Mouse (Mus musculus): ENCODE results near the gene Tiam1.
A peak's percentile ranks its signal among the peaks of the same experiment; 100 is the strongest.

The Tiam1 gene

DNA sequence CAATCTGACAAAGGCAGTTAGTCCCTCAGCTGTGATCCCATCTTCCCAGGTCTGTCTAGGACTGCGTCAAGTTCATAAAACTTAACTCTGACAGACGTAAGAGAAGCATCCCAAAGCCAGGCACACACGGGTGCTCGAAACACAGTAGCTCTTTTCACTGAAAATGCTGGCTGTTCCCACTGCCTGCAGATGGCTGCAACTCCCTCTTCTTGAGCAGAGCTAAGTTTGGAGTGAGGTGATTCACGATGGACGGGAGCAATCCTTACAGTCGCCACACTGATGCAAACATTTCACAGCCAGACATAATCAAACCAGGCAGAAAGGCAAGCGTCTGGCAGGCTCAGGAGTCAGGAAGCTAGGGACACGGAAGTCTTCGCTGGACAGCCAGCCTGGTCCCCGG lies 91.2 kb downstream of the Tiam1 start:
- DNase-seq (ENCODE audit: low read depth, low spot score), result no peak

DNA sequence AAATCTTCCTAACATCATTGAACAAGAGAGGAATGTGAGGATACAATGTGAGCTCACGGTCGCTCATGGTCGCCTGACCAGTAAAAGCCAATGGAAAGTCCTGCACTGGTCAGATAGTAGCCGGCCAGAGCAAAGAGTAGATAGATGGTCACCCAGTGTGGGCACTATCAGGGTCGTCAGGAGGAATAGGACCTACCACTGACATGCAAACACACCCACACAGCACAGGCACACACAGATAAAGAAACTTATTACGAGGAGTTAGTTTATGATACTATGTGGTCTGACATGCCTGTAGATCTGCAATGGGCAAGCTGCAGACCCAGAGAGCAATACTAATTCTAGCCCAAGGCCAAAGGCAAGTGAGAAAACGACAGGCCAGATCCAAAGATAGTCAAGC lies 92.5 kb downstream of the Tiam1 start:
- DNase-seq (ENCODE audit: low read depth, low spot score), result no peak

DNA sequence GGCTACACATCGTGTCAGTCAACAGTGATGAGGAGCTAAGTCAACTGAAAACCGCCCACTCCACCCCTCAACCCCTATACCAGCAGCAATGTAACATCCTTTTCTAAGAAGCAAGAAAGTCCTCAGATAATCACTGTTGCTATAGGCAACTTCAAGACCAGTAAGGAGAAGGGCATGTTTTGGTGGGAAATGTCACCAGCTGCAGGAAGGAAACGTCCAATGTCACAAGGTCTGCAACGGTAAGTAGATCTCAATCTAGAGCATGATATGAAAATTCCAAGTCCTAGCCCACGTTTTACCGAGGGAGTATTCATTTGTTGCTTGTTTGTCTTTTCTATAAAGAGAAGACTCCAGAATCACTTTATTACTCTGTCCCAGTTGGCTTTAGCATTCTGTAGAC lies 95.7 kb downstream of the Tiam1 start:
- no peak for DNase-seq (ENCODE audit: low read depth, low spot score)

DNA sequence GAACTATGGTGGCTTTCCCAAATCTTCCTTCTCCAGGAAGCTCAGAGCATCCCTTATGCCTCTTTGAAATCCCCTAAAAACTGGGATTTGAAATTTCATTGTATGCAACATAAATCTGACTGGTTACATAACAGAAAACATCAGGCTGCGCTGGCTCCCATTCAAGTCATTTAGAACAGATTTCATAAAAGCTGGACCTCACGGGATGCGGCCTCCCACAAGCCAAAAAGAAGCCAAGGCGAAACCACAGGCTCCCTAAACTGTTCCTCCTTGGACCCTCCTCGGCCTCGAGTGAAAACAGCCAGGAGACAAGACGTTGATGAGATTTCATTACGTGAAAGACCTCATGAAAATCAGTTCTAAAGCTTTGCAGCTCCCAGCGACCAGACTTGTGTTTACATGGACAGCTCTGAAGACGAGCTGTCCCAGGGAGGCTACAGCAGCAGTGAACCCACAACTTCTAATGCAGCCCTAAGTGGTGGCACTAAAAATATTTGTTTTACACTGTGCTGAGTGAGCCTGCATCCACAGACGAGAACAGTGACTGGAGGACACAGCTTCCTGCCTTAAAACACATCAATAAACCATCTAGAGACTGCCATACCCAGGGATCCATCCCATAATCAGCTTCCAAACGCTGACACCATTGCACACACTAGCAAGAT lies 96.9 kb downstream of the Tiam1 start:
- DNase-seq (ENCODE audit: low read depth, low spot score), result no peak

DNA sequence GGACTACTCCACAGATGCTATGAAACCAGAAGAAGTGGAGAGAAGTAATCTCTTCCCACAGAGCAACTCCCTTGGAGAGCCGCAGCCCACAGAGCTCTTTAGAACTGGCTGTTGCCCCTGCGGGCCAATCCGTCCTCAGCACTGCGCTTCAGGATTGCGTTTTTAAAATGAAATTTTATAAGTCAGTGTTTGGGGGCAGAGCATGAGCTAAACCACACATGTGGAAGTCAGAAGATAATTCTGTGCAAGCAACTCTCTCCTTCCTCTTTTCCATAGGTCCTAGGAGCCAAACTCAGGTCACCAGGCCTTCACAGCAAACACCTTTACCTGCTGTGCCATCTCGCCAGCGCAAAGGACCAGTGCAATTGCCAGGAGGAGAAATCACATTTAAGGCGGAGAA lies 98.0 kb downstream of the Tiam1 start:
- no peak for DNase-seq (ENCODE audit: low read depth, low spot score)

DNA sequence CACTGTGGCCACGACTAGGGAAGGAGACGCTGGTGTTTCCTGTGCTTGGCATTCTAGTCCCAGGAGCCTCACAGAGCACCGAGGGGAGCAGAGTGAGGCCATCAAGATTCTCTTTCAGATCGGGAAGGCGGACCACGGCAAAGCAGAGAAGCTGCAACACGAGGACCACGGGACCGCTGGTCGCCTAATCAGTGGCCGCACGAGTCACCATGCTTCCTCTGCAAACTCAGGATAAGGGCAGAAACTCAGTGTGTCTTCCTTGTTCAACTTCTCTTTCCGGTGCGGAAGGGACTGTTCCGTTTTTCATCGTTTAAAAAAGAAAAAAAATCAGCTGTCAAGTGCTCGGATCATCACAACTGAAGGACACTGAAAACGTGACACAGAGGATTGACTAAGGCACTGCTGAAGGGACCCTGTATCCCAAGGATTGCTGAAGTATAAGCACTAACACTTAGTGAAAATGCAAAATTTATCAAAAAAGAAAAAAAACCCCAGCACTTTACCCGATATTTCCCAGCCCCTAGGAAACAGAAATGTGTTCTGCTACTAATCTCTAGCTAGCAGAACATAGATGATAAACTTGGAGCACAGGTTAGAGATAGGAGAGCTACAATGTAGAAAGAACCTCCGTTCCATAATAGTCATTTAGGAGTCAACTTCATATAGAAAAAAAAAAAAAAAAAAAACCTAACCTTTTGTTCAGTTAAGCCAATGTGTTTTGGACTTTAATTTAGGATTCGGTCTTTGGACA lies 99.4 kb downstream of the Tiam1 start:
- no peak for DNase-seq (ENCODE audit: low read depth, low spot score)

DNA sequence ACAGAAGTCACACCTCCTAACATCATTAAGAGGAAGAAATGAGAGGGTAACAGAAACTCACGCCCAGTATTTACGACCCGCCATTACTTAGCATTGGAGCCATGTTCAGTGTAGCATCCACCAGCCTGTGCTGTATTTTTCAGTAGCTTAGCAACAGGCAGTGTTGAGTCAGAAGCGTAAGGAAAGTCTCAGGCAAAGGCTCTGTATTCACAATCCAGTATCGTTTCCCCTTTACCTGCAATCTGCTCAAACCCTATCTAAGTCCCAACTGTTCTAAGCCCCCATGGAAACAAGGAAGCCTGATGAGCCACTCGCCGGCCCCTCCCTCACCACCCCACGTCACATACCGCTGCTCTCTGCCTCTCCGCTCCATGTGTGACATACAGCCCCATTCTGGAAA lies 100.7 kb downstream of the Tiam1 start:
- DNase-seq (ENCODE audit: low read depth, low spot score), result no peak

DNA sequence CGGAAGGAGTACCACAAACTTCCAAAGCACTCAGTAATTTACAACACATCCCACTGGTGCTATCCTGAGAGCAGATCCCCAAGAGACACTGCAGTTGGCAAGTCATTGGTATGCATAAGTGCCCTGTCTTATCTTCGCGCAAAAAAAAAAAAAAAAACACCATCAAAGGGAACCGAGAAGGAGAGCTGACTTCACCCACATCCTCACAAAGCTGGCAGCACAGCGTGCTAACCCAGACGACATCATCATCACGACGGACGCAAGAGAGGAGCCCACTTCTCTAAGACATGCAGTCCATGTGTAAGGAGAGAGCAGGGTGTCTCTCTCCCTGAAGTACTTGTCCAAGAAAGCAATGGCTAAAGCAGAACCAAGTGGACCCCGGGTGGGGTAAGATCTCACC lies 101.2 kb downstream of the Tiam1 start:
- DNase-seq (ENCODE audit: low read depth, low spot score), result no peak

DNA sequence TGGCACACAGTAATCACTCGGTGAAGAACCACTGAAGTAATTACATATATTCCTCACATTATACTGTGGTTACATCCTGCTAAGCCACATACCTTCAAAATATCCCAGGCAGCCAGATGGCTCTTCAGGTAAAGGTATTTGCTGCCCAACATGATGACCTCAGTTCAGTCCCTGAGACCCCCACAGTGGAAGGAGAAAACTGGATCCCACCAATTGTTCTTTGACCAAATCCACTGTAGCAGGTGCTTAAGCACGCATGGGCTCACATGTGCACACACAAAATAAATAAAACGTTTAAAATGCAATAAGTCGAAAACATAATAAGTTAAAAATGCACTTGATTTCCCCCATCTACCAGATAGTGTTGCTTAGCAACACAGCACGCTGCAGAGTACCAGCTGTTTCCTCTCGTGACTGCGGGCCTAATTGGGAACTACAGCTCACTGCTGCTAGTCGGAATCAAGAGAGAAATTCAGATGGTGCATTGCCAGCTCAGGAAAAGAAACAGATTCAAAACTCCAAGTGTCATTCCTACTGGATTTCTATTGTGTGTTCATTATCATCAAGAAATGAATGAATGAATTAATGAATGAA lies 102.7 kb downstream of the Tiam1 start:
- no peak for DNase-seq (ENCODE audit: low read depth, low spot score)

DNA sequence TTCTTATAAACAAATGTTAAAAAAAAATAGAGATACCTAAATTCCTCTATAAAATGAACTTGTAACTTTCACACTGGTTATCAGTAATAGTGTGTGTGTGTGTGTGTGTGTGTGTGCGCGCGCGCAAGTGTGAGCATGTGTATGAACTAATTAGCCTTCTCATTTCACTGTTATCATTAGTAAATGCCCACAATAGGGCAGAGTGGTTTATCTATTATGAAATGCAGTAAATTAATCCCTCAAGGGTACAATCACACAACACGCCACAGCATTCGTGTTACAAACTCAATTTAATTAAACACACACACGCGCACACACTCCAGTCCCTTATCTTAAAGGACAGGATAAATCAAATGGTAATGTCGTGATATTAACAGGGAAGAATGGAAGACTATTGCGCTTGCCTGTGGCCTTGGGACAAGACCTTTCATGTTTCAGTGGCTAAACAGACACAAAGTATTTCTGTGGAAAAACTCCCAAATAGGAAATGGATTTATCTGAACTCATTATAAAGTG lies 107.9 kb downstream of the Tiam1 start:
- no peak for DNase-seq (ENCODE audit: low read depth, low spot score)

DNA sequence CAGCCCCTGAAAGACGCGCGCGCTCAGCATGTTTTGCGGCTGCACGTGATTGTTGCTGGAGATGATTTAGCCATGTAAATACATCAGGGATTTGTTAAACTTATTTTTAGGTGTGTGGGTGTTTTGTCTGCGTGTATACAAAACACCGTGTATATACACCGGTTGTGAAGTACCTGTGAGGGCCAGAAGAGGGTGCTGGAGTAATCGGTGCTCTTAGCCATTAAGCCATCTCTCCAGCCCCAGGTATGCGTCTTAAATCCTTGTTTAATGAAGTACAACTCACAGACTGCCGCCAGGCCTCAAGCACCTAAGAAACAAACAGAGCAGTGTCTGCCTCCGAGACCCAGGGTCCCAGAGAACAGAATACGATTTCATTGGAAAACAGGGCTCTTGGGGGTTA lies 113.2 kb downstream of the Tiam1 start:
- DNase-seq (ENCODE audit: low read depth, low spot score), result peak; percentile 75

DNA sequence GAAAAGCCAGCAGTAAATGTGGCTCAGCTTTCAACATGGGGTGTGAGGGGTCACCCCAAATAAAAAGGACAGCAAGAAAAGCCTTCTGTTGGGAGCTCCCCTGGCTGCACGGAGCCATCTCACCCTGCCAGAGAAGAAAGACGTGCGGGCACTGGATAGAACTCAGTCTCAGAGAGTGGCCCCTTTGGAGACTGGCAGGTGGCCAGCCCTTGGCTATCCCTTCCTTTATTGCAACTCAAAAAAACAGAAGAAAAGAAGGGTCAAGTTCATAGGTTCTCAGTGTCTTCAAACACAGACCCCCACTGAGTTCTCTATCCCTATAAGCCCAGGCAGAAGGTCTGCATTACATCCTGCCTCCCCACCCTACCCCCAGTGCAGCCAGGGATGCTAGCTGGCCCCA lies 115.7 kb downstream of the Tiam1 start:
- DNase-seq (ENCODE audit: low read depth, low spot score), result no peak

DNA sequence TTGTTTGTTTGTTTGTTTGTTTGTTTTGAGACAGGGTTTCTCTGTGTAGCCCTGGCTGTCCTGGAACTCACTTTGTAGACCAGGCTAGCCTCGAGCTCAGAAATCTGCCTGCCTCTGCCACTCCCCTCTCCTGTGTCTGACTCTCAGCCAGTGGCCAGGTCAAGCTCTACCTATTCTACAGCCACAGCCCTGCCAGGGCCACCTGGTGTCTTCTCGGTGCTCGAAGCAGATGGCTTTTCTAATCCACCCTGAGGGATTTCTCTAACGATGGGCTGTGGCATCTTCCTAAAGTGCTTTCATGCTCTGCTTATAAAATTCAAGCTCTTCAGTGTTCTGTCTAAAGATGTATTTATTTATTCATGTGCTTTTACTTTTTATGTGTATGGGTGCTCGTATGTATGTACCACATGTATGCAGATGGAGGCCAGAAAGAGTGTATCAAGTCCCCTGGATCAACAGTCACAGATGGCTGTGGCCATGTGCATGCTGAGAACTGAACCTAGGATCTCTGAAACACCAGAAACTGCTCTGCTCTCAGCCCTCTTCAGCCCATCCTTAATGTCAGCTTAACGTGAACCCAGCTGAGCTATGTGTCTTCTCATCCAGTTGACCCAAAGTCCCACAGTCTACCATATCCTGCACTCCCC lies 117.9 kb downstream of the Tiam1 start:
- no peak for DNase-seq (ENCODE audit: low read depth, low spot score)

DNA sequence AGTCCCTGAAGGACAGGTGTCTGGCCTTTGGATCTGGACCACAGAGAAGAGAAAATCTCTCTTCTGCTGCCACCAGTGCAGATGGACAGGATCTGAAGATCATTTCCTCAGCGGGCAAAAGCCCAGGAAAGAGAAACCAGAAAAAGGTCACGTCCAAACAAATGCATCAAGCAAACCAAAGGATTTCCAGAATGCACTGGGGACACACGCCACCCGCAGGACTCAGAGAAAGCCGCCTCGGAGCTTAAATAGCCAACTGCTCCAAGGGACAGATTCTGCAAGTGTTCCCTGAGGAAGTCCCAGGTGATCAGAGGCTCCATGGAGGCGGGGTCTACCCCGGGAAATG lies 119.9 kb downstream of the Tiam1 start:
- DNase-seq (ENCODE audit: low read depth, low spot score), result no peak

DNA sequence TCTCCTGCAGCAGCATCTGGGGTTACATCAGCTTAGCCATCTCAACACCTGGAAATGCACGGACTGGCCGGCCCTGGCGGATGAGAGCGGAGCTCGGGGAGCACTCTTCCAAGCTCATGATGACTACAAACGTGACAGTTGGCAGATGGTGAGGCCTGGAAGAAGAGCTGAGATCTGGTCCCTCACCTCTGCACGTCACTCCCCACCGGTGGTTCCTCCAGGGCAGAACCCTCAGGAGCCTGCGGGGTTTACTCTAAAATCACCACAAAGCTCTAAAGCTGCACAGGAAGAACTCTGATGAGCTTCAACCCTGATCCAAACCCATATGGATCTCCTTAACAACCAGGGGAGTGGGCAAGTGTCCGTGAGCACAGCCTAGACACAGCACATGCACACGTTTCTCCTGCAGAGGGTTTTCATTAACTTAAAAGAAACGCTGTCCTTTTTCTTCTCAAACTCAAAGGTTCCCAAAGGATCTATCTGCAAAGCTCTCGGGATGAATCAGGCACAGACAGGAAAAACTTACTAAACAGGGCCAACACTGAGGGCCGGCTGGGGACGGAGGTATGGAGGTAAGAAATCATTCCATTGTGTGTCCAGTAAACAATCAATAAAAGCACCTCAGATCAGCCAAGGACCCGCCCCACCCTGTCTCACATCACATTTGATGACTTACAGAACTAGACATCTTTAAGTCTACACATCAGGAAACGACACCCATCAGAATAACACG lies 120.5 kb downstream of the Tiam1 start:
- DNase-seq (ENCODE audit: low read depth, low spot score), result no peak

DNA sequence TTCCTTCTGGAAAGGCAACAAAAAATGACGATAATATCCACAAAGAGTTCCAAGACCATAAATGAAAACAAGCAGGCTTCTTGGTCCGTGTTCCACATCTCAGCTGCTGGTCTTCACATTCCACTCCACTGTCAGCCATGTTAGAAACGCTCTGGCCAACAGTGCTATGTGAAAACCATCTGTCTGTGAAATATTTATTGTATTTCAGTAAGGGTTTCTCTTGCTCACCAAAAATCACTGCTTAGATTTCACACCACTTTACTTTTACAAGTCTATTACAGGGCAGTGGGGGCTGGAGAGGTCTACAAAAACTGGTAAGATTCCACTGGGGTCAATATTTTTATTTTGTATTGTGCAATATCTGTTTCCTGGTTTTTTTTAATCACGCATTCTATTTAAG lies 127.5 kb downstream of the Tiam1 start:
- DNase-seq (ENCODE audit: low read depth, low spot score), result no peak

DNA sequence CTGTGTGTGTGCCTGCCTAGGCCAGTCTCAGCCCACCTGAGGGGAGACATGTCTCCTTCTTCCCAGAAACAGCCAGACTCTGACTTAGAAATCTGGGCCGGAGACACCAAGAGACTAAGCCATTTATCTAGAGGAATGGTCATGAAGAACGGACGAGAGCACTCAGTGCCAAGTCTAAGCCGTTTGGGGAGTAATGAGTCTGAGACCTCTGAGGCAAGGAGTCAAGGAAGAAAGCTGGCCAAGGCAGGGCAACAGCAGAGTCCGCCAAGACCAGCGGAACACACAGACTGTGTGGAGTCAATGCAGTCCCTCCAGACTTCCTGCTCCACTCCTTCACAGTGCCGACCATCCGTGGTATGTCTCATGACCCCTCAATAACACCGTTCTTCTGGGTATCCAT lies 129.0 kb downstream of the Tiam1 start:
- DNase-seq (ENCODE audit: low read depth, low spot score), result no peak

DNA sequence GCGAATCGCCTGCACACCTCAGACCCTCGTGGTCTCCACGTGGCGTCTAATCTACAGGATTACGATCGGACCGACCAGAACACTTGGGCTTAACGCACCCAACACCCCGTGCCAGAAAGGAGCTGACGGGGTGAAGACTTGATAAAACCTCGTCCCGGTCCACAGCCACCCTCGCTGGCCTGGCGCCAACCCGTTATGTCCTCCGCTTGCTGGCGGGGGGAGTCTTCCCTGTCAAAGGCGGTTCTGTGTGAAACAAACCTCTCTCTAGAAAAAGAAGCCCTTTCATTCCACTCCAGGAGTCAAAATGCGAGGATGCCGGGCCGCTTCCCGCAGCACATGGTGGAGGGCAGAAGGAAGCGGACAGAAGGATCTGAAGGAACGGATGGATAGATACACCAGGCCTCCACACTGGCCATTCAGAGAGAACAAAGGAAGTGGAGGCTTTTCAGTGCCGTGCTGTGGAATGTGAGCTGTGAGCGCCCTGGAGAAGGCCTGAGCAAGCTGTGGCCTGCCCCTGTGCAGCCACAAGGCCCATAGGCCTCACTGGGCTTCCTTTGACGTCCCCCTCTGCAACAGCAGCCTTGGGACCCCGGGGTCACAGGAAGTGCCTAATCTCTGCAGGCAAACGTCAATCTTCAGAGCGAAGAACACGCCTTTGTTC lies 131.9 kb downstream of the Tiam1 start:
- DNase-seq (ENCODE audit: low read depth, low spot score), result peak; percentile 54

DNA sequence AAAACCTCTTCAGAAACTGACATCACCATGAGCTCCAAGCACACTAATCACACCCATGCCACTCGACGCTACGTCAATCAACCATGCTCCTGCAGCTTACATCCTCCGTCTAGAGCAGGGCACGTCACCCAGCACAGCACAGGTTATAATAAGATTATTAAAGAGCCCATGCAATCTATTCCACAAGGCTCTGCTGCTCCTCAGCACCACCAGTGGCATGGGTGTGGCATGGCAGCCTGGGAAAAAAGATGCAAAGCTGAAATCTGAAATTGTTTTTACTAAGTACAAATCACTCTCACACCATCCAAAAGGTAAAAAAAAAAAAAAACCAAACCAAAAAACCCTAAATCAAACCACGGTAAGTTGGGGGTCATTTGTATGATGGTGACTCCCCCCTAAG lies 135.1 kb downstream of the Tiam1 start:
- no peak for DNase-seq (ENCODE audit: low read depth, low spot score)

DNA sequence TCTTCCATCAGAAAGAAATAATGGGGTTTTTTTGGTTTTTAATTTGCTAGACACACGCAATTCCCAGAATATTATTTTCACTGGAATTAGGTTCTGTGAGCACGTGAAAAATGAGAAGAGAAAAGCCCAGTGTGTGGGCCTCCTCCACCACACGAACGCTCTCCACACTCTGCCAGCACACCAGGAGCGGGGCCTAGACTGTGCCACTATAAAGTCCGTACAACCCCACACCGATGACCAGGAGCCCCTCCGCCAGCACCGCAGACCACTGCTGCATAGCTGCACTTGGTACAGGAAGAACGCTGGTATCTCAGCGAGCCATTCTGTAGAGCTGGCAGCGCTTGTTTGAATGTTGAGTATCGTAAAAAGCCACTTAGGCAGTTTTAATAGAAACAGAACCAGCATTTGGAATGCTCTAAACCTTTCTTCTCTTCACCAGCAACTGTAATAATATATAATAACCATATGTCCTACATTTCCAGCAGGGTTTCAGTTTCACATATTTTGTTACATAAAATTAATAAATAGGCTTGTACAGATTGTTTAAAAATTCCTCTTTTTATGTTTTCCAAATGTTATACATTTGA lies 136.1 kb downstream of the Tiam1 start:
- DNase-seq (ENCODE audit: low read depth, low spot score), result no peak

DNA sequence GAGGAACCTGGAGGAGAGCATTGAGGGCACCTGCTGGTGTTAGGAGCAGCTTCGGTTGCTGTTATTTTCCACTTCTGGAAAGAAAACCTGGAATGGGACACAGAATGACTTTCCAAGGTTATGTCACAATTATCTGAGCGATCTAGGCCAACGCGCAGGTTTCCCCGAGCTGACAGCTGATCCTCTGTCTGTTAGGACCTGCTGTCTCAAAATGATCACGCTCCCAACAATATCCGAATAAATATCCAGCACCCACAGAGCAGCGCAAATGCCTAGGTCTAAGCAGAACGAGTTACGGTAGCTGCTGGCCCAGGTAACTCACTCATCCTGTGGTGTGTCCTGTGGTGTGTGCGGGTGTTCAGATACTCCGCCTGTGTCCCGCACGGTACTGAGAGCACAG lies 140.0 kb downstream of the Tiam1 start:
- DNase-seq (ENCODE audit: low read depth, low spot score), result no peak
